Comparison of ENCODE assay signal across 9 mouse cellular contexts in genomic region chr9:42573180-42573579, GRCm38 (mm10).
DNase-seq lines count a peak whose midpoint lies in the region; ATAC-seq and TF ChIP-seq lines count a peak whose summit lies in the region.
"Had no signal": no experiment of that assay in that cellular context is flagged by ENCODE, and none has a peak within 500 bp of the region (broad histone marks: within the 10 kb centered on the region; RNA-seq: fewer than 3 reads in every experiment).

No protein-coding gene starts in this region.

- DNase-seq in spleen, adult 2 months (ENCODE audit: low read depth in 1 of 2, low spot score in 2 of 2) = peak in 1 of 2 experiments; percentile 21
- no peak for DNase-seq in spleen, adult 12 weeks (ENCODE audit: low spot score)
- peak; percentile 81 to 83 for DNase-seq in cerebellum, postnatal 36 days
- DNase-seq in frontal cortex, postnatal 25 days (ENCODE audit: low spot score in 2 of 2) = peak; percentile 52 to 57
- DNase-seq in kidney, adult 11 months = peak; percentile 31
- peak; percentile 58 for DNase-seq in naive thymus-derived CD4-positive, alpha-beta T cell, adult 2 months (ENCODE audit: low read depth)
- DNase-seq in stomach, postnatal 0 days (ENCODE audit: low spot score) = peak; percentile 71

- peak; percentile 28; the same call in 1 of the 2 replicates for ATAC-seq in limb, embryonic 13.5 days (ENCODE audit: low FRiP score, low read depth)
- peak; percentile 68 for ATAC-seq in stomach, postnatal 0 days (ENCODE audit: low FRiP score, low TSS enrichment)

- TF ChIP-seq EP300 in stomach, postnatal 0 days (optimal IDR thresholded peaks at IDR 0.05) = no peak

- H3K4me1 ChIP-seq in spleen, adult 2 months (ENCODE audit: control insufficient read depth, insufficient read depth, insufficient read length) = no peaks in the 10 kb centered on the region
- peaks cover 10% of the 10 kb centered on the region; the same call in 1 of the 2 replicates for H3K4me1 ChIP-seq in limb, embryonic 13.5 days
- no peaks in the 10 kb centered on the region for H3K4me1 ChIP-seq in stomach, postnatal 0 days (replicated peaks; ENCODE audit: control insufficient read depth, insufficient read depth)

- TF ChIP-seq POLR2A in spleen, adult 2 months (IDR thresholded peaks at IDR 0.05; ENCODE audit: low read depth, low read length) = no peak

- 13% methylated on average over 6 of the region's 6 CpGs for WGBS in spleen, adult 2 months
- WGBS in limb, embryonic 13.5 days = 3% methylated on average over 6 of the region's 6 CpGs
- WGBS in stomach, postnatal 0 days = 13% methylated on average over 6 of the region's 6 CpGs

- no peaks in the 10 kb centered on the region for H3K9me3 ChIP-seq in limb, embryonic 13.5 days
- H3K9me3 ChIP-seq in stomach, postnatal 0 days (ENCODE audit: control insufficient read depth, low read length) = no peaks in the 10 kb centered on the region

- H3K4me3 ChIP-seq in spleen, adult 2 months (ENCODE audit: extremely low read depth, insufficient read depth, insufficient read length) = no peak overlapping the region
- H3K4me3 ChIP-seq in limb, embryonic 13.5 days = no peak overlapping the region
- H3K4me3 ChIP-seq in stomach, postnatal 0 days (ENCODE audit: low read depth, low read length) = no peak overlapping the region
- H3K4me3 ChIP-seq: erythroblast, embryonic 14.5 days had no signal

- no peak overlapping the region for H3K9ac ChIP-seq in limb, embryonic 13.5 days
- H3K9ac ChIP-seq in stomach, postnatal 0 days (ENCODE audit: low read length) = no peak overlapping the region

- peak; percentile 21; the same call in 1 of the 2 replicates for TF ChIP-seq CTCF in spleen, adult 2 months (IDR thresholded peaks at IDR 0.05; ENCODE audit: extremely low read depth, insufficient read depth, insufficient read length, insufficient replicate concordance)
- peak; percentile 90 for TF ChIP-seq CTCF in stomach, postnatal 0 days (IDR thresholded peaks at IDR 0.05; ENCODE audit: low read depth)

- no peaks in the 10 kb centered on the region for H3K36me3 ChIP-seq in spleen, adult 2 months (ENCODE audit: control insufficient read depth, insufficient read depth, low read length)
- no peaks in the 10 kb centered on the region for H3K36me3 ChIP-seq in limb, embryonic 13.5 days
- H3K36me3 ChIP-seq in stomach, postnatal 0 days (ENCODE audit: control insufficient read depth, insufficient read depth, low read length) = no peaks in the 10 kb centered on the region

- H3K27ac ChIP-seq in spleen, adult 2 months (ENCODE audit: insufficient read depth, low read length) = no peak overlapping the region
- H3K27ac ChIP-seq in limb, embryonic 13.5 days = no peak overlapping the region
- no peak overlapping the region for H3K27ac ChIP-seq in stomach, postnatal 0 days (replicated peaks)

- H3K27me3 ChIP-seq in spleen, adult 2 months (ENCODE audit: control insufficient read depth, insufficient read depth, low read length) = no peaks in the 10 kb centered on the region
- peaks cover 12% of the 10 kb centered on the region; the same call in 1 of the 2 replicates for H3K27me3 ChIP-seq in limb, embryonic 13.5 days
- no peaks in the 10 kb centered on the region for H3K27me3 ChIP-seq in stomach, postnatal 0 days (ENCODE audit: control insufficient read depth, insufficient read depth, low read length)

- peak overlapping the region; percentile 47 for H3K4me2 ChIP-seq in limb, embryonic 13.5 days (replicated peaks)
- H3K4me2 ChIP-seq in stomach, postnatal 0 days (replicated peaks; ENCODE audit: low read depth) = no peak overlapping the region
